Mouse (Mus musculus) cerebellum, adult 8-10 months (tissue): ENCODE data around the gene Alcam.
A peak's percentile ranks its signal among the peaks of the same experiment; 100 is the strongest.

Experiments
- DNase-seq: peaks from one replicate; pipeline ENCODE4 v3.0.0; 2022

The Alcam gene

DNA sequence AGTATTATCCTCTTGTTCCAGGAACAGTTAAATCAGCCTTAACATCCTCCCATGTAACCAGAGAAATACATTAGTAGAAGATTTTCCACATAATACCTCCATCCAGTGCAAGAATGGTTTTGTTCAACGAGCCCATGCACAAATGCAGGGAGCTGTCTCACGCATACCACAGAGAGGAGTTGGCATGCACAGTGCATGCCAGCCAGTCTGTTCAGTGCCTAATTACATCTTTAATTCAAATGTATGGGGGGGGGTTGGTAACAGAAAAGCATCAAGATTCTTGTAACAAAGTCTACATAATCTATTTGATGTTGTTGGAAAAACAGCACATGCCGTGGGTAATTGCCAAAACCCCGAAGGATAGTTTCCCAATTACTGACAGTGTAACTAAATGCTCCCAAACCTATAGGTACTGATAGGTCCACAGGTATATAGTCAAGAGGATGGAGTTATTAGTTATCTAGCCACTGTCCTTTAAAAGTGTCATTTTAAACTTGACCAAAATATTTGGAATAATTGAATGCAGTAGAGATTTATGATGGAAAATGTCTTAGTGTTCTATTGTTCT, 89.8 kb downstream of the Alcam start:
- no peak for DNase-seq

DNA sequence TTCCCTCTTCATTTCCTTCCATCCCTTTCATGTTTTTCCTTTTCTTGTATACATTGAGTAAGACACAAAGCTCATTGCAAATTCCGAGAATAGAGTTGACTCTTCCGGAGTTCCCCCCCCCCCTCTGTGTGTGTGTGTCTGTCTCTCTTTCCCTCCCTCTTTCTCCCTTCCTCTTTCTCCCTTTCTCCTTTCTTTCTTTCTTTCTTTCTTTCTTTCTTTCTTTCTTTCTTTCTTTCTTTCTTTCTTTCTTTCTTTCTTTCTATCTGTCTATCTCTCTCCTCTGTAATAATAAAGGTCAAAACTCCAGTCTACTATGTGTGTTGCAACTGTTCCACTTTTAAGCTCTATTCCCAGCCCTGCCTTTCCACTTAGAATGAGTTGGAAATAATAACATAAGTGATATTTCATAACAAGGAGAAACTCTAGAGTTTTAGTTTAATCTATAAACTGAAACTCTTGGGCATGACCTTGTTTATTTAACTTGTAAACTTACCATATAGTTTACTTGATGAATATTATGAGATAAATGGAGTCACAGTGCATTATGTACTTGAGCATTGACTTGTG, 110.3 kb downstream of the Alcam start:
- no peak for DNase-seq

GRCm38 (mm10) chr16:52342694-52343466, 111.0 kb downstream of the Alcam start:
- DNase-seq, result no peak

DNA sequence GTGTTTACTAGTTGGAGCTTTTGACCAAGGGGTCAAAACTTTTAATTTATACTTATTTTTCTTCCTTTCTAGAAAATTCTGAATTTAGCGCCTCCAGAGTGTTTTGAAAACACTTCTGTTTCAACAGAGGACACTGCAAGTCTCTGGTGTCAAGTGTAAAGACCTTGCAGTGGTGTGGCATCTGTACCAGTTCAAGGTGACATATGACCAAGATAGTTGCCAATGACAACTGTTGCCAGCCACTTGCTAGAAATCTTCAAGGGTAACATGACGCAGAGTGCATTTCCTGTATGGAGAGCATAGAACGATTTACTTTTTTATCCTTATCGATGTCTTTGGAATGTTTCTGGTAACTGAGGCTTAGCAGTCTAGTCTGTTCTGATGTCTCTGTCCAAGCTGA, 119.8 kb downstream of the Alcam start:
- DNase-seq, result no peak

DNA sequence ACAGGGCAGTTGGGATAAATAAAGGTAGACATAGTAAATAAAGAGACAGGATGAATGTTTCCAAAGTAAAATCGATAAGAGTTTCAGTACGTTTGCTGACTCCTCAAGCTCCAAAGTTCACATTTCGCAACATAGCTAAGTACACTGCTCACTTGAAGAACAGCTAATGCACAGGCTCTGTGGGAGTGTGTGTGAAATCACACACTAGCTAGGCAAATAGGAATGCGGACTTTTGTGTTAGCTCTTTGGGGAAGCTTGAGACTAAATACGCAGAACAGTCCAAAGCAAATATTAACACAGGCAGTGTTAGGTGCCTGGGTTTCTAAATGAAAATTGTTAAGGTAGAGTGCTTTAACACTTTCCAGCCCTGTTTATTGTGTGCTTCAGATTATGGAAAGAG, 120.2 kb downstream of the Alcam start:
- no peak for DNase-seq

DNA sequence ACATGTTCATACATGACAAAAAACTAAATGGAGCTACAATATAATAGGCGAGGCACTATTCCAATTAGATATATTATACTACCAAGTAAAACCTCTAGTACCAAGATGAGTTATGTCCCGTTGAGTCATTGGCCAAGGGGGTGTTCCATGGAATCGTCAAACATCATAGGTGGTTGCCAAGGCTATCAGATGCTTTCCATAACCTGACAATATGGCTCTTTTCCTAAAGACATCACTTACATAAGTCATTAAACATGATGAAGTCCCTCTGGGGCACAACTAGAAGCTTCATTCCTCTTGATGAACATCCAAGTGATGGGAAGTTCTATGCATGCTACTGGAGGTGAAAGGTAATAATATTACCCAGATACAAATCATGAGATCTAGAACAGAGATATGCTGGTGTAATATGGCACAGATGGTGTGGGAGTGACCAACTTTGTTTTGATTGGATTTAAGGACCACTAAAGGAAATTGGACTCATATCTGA, 122.5 kb downstream of the Alcam start:
- DNase-seq, result no peak

DNA sequence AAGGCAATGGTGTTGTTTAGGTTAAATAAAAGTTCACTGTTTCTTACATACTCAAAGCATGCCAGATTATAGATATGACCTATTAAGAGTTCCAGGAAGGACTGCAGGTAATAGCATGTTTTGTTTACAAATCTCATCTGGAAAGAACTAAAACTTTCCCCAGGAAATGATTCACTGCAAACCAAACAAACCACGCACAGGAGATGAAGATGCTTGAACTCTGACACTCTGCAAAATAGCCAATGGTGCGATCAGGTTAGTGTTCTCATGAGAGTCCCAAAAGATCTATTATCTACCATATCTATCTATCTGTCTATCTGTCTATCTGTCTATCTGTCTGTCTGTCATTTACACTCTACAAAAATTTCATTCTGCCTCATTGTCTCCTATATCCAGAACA, 124.5 kb downstream of the Alcam start:
- no peak for DNase-seq

DNA sequence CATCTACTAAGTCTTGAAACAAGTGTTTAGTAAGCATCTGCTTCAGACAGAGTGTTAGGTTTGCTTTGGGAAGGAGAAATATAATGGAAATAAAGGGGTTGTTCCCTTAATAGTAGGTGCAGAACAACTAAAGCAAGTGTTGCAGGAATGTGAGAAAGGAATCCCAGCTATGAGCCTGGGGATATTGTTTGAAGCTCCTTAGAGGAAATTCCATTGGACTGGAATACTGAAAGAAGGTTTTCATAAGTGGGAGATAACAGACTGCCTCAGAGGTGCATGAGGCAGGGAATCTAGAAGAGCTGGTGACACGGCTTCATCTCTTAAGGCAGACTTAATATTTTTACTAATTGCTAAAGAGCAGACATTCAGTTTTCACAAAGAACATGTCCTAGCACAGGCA, 134.6 kb downstream of the Alcam start:
- DNase-seq, result no peak

GRCm38 (mm10) chr16:52311073-52311472, 142.8 kb downstream of the Alcam start:
- peak; percentile 48 for DNase-seq

- no peak for DNase-seq
Measured at GRCm38 (mm10) chr16:52307016-52307415, 146.9 kb downstream of the Alcam start.

DNA sequence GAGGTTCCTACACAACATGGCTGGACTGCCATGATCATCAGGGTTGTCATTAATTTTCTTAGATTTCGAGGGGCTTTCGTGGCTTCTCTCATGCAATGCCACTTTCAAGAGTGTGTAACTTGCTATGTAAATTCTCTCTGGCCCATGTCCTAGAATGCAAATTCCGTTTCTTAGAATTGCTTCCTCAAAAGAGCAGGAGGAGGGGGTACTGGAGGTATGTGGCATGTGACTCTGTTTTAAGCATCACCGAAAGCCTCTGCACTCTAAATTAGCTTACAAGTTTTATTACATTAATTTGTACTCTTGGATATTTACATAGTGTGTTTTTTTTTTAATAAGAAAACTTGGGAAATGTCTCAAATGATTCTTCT, 150.4 kb downstream of the Alcam start:
- no peak for DNase-seq

DNA sequence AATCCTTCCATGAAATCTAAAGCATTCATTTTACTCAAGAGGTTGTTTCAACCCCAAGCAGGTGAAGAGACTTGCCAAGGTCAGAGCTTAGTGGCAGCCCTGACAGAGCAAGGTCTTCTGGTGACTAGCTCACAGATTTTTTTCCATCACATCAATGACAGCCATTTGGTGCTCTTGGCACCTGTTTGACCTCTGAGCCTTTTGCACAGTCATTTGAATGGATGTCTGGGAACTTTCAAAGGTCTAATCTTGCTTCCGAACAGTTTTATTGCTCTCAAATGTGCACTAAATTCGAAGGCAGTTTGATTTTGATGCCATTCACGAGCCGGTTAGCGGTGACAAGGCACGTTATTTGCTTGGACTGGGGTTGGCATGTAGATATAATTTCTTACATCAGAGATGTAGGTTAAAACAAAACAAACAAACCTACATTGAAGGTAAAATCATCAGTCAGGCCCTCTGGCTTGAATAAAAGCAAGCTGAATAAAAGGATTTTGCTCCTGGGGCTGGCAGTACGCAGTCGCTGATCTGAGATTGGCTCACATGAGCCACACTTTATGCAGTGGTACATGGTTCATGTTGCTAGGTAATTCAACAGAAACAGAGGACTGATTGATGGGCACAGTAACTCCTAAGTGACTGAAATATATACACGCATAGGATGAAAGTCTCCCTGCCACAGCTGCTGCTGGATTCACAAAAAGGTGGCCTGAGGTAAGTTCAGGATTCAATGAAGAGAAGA, 150.9 kb downstream of the Alcam start:
- DNase-seq, result no peak

- no peak for DNase-seq
Measured at GRCm38 (mm10) chr16:52301730-52302129, 152.1 kb downstream of the Alcam start.

DNA sequence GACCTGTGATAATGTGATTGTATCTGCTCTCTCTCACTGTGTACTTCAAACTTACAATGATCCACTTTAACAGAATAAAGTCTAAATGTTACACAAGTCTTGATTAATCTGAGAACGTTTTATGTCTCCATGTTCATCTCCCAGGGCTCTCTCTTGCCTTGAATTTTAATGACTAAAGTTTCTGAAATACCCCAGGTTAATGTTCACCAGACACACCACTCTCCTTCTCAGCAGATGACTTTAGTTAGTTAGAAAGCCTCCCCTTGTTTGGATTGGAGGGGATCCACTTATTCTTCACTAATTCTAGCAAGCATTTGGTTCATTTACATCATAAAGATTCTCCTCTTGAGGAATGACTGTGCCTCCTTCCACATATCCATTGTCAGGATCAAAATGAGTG, 157.5 kb downstream of the Alcam start:
- no peak for DNase-seq

GRCm38 (mm10) chr16:52295535-52295934, 158.3 kb downstream of the Alcam start:
- no peak for DNase-seq

DNA sequence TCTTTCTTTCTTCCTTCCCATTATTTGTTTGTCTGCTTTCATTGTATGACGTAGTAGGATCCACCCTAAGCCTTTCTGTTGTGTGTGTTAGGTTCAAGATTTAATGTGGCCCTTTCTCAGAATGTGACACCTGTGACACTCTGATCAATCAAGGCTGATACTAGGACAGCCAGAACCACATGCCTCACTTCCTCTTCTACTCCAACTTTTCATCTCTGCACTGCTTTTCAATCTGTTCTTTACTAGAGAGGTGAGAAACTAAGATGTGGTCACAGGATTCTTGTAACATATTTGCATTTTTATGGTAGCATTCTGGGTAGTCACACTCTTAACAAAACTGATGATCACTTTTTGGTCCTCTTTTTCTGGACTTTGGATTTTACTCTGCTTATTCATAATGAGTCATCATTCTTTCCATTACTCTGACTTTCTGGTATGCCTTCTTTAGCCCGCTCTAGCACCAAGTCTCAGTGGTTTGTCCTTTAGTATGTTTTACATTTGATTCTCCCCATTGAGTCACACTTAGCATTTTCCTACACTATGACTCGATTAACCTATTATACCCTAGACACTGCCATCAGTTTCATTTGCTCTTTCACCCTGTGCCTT, 161.3 kb downstream of the Alcam start:
- DNase-seq, result no peak

DNA sequence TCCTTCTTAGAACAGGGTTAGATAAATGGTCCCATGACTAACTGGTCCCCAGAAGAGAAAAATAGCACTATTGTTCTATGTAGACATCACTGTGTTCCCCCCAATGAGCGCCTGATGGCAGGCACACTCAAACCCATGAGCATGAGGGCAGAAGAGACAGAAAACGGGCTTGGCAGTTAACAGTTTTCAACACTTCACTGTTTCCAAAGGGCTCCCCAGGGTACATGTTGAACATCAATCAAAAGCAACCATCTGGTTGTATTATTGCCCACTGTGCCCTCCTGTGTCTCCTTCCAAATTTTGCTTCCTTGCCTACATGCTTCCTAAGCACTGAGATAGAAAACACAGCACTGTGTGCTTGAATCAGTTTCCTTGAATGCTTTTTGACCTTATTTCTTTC, 173.7 kb downstream of the Alcam start:
- DNase-seq, result peak; percentile 18

GRCm38 (mm10) chr16:52265066-52265465, 188.8 kb downstream of the Alcam start:
- no peak for DNase-seq

DNA sequence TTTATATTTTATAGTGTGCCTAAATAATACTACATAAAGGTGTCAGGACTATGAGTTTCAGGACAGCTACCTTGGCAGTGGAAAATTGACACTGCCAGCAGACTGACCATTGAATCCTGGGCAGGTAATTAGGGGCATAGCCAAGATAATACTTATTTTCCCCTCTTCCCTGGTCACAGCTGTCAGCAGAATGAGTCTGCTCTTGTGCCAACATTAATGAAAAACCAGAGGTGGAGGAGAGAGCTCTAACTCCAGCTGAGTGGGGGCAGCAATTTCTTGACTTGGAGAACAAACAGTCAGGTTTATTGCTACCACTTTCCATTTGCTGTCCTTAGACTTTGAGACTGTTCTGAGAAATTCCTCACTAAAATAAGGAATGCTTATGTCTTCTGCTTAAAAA, 190.1 kb downstream of the Alcam start:
- DNase-seq, result no peak

- DNase-seq, result no peak
Measured at GRCm38 (mm10) chr16:52262582-52262981, 191.3 kb downstream of the Alcam start.

DNA sequence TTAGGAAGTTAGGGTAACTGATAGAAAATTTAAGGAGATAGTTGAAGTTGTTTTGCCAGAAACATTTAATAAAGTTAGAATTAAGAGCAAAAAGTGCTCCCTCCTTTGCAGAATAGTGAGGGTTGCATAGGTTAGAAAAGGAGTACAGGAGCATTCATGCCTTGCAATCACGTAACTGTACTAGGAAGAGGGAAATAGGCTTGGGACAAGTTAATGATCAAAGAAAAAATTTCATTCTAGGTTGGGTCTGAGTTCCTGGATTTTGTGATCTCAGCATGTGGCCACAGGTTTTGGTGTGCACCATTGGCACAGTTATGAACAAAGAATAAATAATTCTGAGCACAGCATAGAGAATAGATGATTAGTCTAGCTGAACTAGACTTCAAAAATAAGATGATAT, 192.1 kb downstream of the Alcam start:
- no peak for DNase-seq

DNA sequence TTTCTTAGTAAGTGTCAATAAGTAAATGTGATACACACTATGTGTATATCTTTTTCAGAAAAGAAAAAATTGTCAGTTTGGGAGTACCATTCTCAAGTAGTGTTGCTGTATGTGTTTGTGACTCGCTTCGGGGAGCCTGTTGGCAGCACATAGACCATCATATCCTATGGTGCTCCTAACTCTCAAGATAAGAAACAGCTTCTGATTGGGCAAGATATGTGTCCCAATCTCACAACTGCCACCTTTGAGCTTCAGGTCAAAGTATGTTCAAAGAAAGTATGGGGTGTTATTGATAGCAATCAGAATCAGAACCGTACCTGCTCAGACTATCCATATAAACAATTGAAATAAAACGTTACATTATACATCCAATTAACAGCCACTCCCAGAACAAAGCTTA, 202.9 kb downstream of the Alcam start:
- no peak for DNase-seq

DNA sequence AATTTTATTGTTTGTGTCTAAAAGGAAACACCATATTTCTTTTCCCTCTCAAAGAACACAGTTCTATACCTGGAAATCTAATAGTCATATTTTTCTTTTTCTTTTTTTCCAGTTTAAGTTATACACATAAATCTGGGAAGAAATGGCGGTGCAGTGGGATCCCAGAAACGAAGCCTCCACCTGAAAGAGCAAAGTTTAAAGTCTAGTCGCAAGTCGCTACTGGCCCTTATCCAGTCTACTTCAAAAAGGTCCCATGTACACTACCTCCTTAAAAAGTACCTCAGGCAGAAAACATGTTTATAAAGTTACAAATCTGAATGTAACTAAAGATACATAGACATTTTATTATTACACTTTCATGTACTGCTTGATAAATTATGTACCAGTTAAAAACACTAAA, 203.7 kb downstream of the Alcam start:
- DNase-seq, result no peak
